Mouse (Mus musculus) gastrocnemius, postnatal 36 days (tissue): Measurements from ENCODE around the gene Apmap. TPM values are rescaled to one million over a fixed set of nuclear protein-coding genes. Genes with fewer than 3 reads are reported as not detected.
"Not testable (repeated sequence)": the region's sequence is repeated elsewhere in the genome, so short reads cannot be mapped to it uniquely, and the experiment has no call there.

ENCODE experiments used
- DNase-seq, 2 experiments: peaks; one replicate each; pipeline ENCODE4 v3.0.0; 2022
- intact Hi-C: fragments of 180-260 bp; cut with DNase I; formaldehyde crosslinking; loops from one replicate; pipeline ENCODE4 v1.15.1; 2025
- total RNA-seq, 2 experiments: library from RNA; stranded (reverse); gene quantifications; 2 replicates each; pipeline ENCODE4 v1.2.3; 2021

Gene Apmap
- total RNA-seq, 2 experiments from 2014 or later = 16.0 to 19.3 TPM

DNA sequence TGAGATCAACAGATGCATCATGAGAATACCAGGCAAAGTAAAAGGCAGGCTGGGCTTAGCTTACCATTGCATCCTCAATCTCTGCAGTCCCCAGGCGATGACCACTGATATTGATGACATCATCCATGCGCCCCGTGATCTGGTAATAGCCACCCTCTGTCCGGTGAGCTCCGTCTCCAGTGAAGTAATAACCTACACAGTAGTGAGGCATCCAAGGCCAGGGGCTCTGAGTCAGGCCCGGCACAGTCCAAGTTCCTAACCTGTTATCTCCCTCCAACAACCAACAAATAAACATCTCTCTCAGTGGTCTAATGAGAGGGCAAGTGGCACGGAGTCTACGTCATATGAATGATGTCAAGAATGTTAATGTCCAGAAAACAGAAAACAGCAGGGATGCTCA, 16.6 kb upstream of the Apmap start:
- intact Hi-C loops = no loop called here
- no peak for DNase-seq

DNA sequence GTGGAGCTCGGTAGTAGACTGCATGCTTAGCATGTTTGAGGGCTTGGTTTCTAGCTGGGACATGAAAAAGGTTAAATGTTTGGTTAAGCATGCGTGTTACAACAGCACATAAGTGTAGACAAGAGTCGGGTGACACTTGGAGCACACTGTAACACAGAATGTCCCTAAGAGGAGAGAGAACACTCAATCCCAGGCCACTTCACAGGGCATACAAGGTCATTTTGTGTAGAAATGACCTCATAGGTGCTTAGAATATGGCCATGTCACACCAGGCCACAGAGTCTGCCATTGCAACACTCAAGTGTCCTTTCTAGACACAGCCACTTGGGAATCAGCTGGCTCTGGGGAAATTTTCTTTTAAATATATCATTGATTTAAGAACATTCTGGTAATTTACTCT, 15.6 kb upstream of the Apmap start:
- no peak for DNase-seq
- intact Hi-C loops = no loop called here

DNA sequence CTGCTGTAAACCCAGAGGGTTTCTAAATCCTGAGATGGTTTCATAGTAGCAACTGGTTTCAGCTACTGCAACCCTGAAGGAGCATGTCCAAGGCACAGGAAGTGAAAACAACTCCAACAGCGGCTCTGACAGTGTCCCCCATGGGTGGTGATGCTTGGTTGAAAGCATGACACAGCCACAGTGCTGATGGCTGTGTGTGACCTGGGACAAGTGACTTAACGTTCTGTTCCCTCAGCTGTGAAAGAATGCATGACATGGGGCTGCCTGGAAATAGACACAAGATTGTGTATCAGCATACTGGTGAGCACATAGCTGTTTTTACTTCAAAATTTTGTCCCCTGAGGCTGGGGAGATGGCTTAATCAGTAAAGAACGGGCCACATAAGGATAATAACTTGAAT, 13.3 kb upstream of the Apmap start:
- DNase-seq = no peak
- intact Hi-C loops = no loop called here

DNA sequence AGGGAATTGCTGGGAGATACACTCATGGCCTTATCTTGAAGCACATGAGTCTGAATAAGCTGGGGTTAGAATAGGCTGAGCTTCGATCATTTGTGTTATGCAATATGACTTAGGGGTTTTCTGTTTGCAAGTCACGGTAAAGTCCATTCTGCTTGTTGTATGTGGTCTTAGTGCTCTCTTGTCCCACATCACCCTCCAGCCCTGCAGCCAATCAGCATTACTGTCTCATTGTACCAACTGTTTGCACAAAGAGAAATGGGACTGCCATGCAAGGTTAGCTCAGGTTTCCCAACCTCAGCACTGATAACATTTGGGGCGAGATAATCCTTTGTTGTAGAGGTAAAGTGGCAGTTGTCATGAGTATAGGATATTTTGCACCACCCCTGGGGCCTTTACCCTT, 1.7 kb upstream of the Apmap start:
- DNase-seq = no peak
- intact Hi-C loops = loop anchor here (10.0 kb wide), 1 partner anchor 395 kb away; no protein-coding TSS in a partner anchor

DNA sequence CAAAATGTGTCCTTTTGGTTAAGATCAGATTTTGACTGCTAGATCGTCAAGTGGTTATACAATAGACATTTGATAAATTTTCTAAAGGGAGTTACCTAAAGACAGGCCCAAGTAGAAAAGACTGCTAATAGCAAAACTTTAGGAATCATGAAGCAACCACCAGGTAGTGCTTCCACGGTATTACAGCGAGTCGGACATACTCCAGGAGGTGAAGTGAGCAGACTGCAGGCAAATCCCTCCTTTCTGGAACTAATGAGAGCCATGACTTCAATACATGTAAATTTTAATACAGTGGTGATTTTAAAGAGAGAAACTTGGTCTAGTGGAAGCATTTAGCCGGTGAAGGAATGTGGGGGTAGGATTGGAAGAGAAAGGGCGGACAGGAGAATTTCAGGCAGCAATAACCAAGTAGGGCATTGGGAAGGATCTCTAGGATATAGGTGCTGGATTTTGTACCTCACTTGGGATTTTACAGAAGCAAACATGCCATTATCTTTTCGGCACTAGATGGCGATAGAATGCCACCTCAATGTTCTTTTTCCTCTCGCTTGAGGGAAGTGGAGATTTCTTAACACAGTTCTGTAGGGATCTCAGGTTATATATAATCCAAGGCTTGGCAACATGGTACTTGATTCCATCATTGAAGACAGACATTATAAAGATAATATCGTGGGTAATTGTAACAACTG, 649 bp upstream of the Apmap start:
- intact Hi-C loops = loop anchor here (1.0 to 10.0 kb wide), 3 partner anchors 66 to 296 kb away; partner anchors contain the start of genes Abhd12, Entpd6 and Gins1
- DNase-seq = no peak

DNA sequence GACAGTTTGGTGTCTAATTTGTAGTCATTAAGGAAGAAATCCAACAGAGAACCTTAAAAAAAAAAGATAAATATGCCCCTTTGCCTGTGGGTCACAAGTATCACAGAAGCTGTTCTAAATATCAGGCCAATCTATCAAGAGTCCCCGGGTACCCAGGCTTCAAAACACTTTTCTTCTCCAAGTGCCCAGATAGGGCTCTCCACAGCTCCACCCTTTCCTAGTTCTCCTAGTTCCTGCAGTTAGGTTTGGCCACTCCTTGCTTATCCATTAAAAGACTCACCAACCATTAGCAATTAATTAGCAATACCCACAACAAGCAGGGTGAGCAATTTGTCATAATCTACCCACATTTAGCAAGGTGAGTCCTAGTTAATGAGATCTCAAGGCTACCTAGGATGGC, 1.3 kb downstream of the Apmap start:
- intact Hi-C loops = loop anchor here (5.0 to 10.0 kb wide), 2 partner anchors 140 to 298 kb away; partner anchors contain the start of genes Abhd12, Entpd6 and Gins1
- DNase-seq = no peak

DNA sequence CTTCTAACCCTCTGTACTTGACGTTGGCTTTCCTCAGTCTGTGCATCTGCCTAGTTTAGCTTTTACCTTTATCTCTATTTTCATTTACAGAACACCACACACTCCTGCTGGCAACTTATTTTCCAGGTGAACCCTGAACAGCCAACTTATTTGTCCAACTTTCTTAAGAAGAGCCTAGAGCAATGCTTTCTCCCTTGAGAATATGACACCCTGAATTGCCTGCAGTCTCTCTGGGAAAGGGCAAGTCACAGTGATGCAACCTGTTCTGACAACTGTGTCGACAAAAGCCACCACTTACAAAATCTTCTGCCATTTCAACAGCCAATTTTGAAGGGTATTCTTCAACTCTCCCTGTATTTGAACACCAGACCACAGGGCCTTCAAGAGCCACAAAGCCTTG, 3.6 kb downstream of the Apmap start:
- no peak for DNase-seq
- intact Hi-C loops = loop anchor here (5.0 to 10.0 kb wide), 2 partner anchors 142 to 300 kb away; partner anchors contain the start of genes Abhd12, Entpd6 and Gins1

DNA sequence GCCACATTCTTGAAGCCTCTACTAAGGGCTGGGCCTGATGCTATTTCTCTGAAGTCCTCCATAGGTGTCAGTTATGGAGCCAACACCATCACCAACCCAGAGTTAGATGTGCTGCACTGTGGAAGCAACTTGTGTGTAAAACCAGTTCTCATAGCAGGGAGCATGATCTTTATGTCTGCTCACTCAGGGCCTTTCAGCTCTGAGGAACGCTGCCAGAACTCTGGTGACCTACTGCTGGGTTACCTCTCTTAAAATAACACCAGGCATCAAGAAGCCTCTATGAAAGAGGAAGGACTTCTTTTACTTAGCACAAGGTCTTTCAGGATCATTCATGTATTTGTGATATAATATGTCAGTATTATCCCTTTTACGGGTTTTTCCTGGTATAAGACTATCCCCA, 6.2 kb downstream of the Apmap start:
- no peak for DNase-seq
- intact Hi-C loops = loop anchor here (10.0 kb wide), 1 partner anchor 303 kb away; the partner anchor contains the start of genes Abhd12 and Gins1

DNA sequence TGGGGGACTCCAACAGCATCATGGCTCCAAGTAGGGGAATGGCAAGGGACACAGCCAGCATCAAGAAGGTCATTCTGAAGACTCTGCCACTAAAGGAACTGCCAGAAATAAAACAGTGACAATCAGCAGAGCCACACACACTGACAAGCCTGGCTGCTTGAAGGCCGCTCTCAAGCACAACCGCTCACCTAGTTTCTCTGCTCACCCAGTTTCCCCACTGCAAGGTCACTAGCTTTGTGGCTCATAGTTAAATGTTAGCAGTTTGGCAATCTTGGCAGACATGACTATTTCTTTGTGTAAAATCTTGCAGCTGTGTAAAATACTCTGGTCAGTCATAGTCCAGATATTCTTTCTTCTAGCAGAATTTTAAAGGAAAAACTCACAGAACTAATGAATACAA, 8.1 kb downstream of the Apmap start:
- no peak for DNase-seq
- intact Hi-C loops = loop anchor here (10.0 kb wide), 1 partner anchor 305 kb away; the partner anchor contains the start of genes Abhd12 and Gins1

DNA sequence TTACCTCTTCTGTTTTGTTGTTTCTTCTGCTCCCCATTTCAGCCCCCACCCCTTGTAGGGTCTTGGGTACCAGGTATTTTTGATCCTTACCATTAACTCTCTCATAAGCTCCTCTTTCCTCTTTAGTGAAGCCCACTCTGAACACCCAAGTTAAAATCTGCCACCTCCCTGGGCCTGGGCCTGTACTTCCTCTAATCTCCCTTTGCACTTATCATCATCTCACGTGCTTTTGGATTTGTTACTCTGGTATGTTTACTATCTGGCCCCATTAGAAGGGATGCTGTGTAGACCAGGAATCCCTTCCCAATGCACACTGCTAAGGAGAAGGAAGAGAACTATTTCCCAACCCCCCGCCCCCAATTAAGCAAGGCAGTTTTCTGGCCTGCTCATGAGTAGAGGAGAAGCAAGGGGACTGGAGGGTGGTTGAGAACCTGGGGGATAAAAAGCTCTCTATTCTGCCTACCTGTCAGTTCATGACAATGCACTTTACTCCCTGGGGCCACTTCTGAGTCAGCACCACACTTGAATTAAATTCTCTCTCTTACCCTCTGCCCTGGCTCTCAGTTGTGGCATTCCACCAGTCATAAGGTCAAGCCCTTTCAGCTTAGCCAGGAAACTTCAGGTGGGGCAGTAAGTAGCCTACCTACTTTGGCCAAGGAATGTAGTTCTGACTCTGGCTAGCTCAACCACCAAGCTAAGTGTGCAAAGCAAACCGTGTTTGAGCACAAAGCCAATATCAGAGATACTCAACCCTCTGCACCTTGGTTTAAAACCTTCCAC, 12.8 kb downstream of the Apmap start:
- intact Hi-C loops = no loop called here
- no peak for DNase-seq

DNA sequence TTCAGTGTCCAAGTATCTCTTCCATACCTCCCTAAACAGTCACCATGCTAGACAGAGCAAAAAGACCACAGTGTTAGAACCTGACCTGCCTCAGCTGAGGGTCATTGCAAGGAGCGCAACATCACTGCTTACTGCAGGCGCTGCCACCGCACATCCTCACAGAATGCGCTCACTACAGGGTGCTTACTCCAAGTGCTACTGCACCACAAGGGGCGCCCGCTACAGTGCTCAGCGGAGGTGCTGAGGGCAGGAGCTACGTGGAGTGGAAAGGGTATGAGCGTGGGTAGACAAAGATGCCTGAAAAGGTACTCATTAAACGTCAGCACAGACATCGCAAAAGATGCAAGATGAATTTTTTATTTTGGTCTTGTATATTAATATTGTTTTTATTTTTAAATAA, 19.3 kb downstream of the Apmap start:
- intact Hi-C loops = no loop called here
- no peak for DNase-seq

DNA sequence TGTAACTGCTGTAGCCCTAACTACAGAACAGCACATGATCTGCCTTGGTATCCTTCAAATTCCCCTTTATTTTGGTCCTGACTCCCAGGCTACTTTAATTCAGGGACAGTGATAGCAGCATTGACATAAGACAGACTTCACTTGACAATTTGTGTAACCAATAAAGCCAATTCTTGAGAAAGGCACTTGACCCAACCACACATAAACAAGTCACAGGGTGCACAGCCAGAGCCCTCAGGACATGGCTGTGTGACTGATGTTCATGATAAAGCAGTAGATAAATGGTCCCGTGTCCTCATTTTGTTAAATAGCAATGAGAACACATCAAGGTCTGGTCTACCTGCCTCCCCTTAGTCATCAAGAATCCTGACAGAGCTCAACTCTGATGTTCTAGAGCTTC, 28.7 kb downstream of the Apmap start:
- no peak for DNase-seq
- intact Hi-C loops = no loop called here

DNA sequence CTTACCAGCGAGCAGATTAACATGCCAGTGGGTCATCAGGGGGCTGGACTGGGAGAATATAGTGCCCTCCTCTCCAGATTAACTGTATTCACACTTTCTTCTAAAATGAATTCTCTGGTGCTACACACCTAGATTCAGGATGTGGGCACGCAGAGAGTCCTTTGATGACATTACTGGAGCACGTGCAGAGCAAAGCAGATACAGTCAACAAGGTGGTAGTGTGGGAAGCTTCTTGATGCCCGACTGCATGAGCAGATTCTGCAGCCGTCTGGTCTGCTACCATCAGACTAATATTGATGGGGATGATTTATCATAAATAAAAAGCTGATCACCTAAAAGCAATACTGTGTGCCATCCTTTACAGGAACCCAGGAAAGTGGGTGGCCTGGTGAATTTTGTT, 29.8 kb downstream of the Apmap start:
- DNase-seq = no peak
- intact Hi-C loops = no loop called here

DNA sequence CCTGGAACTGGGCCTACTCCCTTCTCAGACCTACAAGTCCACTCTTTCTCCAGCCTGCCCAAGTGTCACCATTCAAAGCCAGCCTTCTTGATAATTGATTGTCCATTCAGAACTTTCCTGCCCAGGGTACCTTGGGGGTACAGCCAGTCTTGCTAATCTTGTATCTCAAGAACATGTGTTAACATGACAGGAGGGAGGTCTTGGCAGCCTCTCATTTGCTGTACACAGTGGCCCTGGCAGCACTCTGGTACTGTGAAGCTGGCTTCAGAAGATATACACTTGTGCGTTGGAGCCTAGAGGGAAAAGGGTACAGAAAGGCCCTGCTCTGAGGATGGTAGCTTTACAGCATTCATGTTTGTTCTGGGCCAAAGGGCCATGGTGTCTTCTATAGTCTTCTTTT, 32.1 kb downstream of the Apmap start:
- no peak for DNase-seq
- intact Hi-C loops = no loop called here

DNA sequence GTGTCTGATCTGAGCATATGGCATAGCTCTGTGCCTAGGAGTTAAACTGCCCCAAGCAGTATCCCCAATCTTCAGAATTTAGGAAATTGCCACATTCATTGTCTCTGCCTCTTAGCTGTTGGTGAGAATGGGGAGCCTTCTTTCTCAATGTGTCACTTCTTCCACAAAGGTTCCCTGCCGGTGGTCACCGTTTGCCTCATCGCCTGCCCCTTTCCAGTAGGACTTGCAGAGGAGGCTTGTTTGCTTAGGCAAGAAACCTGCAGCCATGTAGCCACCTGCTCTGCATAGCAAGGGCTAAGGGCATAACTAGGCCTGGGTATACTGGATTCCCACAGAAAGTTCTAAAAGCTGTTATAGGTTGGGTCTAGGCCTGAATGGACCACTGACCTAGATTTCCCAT, 35.9 kb downstream of the Apmap start:
- no peak for DNase-seq

DNA sequence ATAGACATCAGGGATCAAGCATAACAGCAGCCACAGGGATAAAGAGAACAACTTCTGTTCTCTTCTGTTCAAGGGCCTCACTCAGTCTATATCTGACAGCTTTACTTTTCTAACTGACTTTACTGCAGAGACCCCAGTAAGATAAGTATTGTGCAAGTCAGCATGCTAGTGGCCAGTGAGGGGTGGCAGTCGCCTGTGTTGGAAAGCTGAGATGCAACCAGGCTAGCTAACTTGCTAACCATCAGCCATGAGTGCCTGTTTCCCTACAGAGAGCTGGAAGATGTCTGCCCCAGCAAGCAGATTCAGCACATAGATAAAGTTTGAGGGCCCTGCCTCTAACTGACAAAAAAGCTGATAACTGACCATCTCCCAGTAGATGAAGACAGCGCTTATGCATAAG, 37.6 kb downstream of the Apmap start:
- no peak for DNase-seq
- intact Hi-C loops = no loop called here

More for the DNA sequence above, 35.9 kb downstream of the Apmap start:
- intact Hi-C loops = no loop called here

DNA sequence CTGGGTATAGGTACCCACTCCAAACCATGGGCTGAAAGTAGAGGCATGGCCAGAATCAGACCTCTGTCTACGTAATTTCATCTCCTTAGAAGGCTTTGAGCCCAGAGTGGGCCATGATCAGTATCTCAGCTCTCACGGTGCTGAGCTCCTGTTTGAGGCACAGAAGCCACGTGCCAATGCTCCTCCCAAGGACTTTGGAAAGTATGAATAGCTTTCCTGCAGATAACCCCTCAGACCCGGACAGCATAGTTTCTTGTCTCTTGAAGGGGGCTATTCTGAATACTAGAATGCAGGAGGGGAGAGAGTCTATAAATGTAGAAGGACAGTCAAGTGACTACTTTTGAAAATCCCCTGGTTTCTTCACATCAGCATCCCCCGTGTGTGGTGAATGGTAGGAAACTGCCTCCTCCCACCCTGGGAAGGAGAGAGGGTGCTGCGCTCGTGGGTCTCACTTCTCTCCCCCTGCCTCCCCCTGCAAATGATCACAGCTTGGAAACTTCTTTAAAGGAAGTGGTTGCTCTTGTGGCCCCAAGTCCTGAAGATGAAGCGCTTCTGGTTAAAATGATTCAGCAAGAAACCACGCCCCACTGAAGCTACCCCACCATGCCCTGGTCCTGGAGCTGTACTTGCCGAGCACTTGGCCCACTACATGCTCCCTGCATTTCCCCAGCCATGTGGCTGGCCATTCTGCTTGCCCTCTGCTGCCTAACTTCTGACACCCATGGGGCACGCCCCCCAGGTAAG, 38.3 kb downstream of the Apmap start, which contains the start of gene Cst7:
Cst7 (plus strand) TSS at position 569 of the 744 bp plus-strand sequence.
- DNase-seq = no peak
- intact Hi-C loops = no loop called here

DNA sequence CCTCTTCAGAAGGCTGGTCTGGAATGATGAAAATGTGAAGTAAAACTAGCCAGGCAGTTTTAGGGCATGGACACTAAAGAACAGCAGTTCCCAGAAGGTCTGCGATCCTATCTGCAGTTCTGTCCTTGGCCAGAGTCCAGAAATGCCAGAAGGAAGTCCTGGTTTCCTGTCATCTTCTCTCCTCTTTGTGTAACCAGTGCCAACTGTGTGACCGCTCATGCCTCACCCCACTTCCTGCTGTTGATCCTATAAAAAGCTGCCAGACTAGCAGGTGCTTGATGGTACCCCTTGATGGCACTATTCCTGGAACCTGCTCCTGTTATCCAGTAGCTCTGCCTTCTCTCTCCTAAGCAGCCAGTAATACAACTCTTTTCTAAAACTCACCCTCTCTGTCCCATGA, 41.3 kb downstream of the Apmap start:
- intact Hi-C loops = no loop called here

DNA sequence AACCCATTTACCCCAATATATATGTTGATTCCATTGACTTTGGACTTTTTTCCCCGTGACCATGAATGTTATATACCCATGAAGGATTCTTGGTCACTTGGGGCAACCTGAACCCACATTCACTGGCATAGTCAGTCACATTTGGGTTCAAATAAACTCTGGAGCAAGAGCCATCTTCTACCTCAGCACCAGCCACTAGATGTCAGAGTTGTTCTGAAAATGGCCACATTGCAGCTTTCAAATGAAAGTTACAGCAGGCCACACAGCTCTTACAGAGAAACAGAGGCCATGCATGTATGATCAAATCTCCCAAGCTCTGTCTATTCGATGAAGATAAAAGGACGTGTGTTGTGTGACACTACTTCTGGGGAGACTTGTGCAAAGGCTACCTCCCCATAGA, 49.8 kb downstream of the Apmap start:
- intact Hi-C loops = no loop called here
- DNase-seq = no peak

More for the DNA sequence above, 41.3 kb downstream of the Apmap start:
- no peak for DNase-seq

DNA sequence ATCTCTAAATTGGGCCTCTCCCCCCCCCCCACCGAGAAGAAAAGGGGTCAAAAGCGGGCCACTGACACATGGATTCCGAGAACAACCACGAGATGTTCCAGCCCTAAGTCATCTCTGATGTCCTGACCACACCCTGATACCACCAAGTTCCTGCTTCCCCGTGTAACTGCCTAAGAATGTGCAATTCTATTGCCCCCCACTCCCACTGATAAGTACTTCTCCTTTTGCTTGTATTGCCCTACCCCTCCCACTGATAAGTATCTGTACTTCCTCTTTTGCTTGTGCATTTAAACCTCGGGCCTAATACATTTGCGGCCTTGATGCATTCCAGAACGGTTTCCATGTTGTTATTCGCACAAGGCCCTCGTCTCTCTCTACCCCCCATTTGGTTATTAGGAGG, 58.8 kb downstream of the Apmap start:
- intact Hi-C loops, DNase-seq: not testable (repeated sequence)
